Mouse (Mus musculus): ENCODE results near the gene Sla2.

DNA sequence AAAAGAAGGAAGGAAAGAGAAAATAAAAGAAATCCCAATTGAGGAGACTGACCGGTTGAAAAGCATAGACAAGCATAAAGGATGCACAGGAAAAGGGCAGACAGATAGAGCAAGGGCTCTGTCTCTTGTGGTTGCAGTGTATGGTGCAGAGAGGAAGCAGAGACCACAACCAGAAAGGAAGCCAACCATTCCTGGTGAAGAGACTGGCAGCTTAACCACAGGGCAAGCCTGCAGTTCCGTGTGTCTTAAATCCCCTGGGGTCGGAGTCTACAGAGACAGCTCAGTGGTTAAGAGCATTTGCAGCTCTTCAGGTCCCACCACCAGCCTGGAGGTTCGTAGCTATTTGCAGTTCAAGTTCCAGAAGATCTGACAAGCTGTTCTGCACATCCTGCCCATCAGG lies 31.6 kb upstream of the Sla2 start:
- TF ChIP-seq CTCF (IDR thresholded peaks at IDR 0.05) (no peak), EP300 (IDR thresholded peaks at IDR 0.05; ENCODE audit: insufficient read depth, low read depth, low read length) (no peak), POLR2A (IDR thresholded peaks at IDR 0.05; ENCODE audit: insufficient read depth, low read depth, low read length) (no peak)

All from heart, adult 2 months (tissue).